Mouse (Mus musculus): ENCODE measurements at regions not wholly inside any gene's neighbourhood (a gene's known extent, or its start where the extent isn't known, plus 50 kb on each side); places are given as distances from the start of the nearest gene placed in this dataset.

- no peaks in the 10 kb centered on the region for H3K9me3 ChIP-seq (replicated peaks; ENCODE audit: insufficient read depth, low read length)
- no peaks in the 10 kb centered on the region for H3K36me3 ChIP-seq (ENCODE audit: control insufficient read depth in 1 of 2, insufficient read depth in 2 of 2, low read length in 2 of 2)
- H3K4me3 ChIP-seq (ENCODE audit: control insufficient read depth in 1 of 2, insufficient read depth in 1 of 2, low read depth in 2 of 2, low read length in 2 of 2), result no peak overlapping the region
- no peaks in the 10 kb centered on the region for H3K79me2 ChIP-seq (ENCODE audit: control insufficient read depth, insufficient read depth, low read length, poor library complexity)
- TF ChIP-seq NELFE (IDR thresholded peaks at IDR 0.05; ENCODE audit: low read depth, low read length), result no peak
- no peak for TF ChIP-seq CHD2 (IDR thresholded peaks at IDR 0.05; ENCODE audit: low read length)
- TF ChIP-seq BHLHE40 (IDR thresholded peaks at IDR 0.05; ENCODE audit: borderline replicate concordance, low read depth, low read length), result no peak
- TF ChIP-seq MYC (IDR thresholded peaks at IDR 0.05; ENCODE audit: low read depth, low read length), result no peak
- no peak for TF ChIP-seq JUND (IDR thresholded peaks at IDR 0.05; ENCODE audit: low read depth, low read length)
- TF ChIP-seq MAFK (IDR thresholded peaks at IDR 0.05; ENCODE audit: borderline replicate concordance, low read depth, low read length), result no peak
- TF ChIP-seq EP300 (IDR thresholded peaks at IDR 0.05; ENCODE audit: low read depth in 1 of 2, low read length in 2 of 2), result no peak
- no peak for TF ChIP-seq ZC3H11A (IDR thresholded peaks at IDR 0.05; ENCODE audit: low read depth, low read length)
- no peak for TF ChIP-seq CTCF (IDR thresholded peaks at IDR 0.05 in 2 of 3, conservative IDR thresholded peaks at IDR 0.05 in 1 of 3; ENCODE audit: control insufficient read depth in 1 of 3, insufficient read depth in 1 of 3, low read depth in 2 of 3, low read length in 3 of 3, poor library complexity in 1 of 3, severe bottlenecking in 1 of 3)
- no peak for TF ChIP-seq TBP (IDR thresholded peaks at IDR 0.05; ENCODE audit: low read depth, low read length)
- no peak for TF ChIP-seq TCF12 (IDR thresholded peaks at IDR 0.05; ENCODE audit: low read depth, low read length)
- no peak overlapping the region for H3K27ac ChIP-seq (ENCODE audit: control insufficient read depth, low read depth, low read length)
- no peak overlapping the region for H3K9ac ChIP-seq (ENCODE audit: control insufficient read depth, low read depth, low read length, poor library complexity, severe bottlenecking)
- H3K27me3 ChIP-seq (ENCODE audit: control insufficient read depth in 1 of 2, insufficient read depth in 2 of 2, low read length in 2 of 2), result no peaks in the 10 kb centered on the region
- DNase-seq (ENCODE audit: low read depth, low spot score), result no peak
- no peaks in the 10 kb centered on the region for H3K4me1 ChIP-seq (ENCODE audit: control insufficient read depth in 1 of 2, insufficient read depth in 2 of 2, low read length in 2 of 2)
These were observed 230.7 kb upstream of the Gm21798 start for GRCm38 (mm10) chr15:64586776-64587175.

DNA sequence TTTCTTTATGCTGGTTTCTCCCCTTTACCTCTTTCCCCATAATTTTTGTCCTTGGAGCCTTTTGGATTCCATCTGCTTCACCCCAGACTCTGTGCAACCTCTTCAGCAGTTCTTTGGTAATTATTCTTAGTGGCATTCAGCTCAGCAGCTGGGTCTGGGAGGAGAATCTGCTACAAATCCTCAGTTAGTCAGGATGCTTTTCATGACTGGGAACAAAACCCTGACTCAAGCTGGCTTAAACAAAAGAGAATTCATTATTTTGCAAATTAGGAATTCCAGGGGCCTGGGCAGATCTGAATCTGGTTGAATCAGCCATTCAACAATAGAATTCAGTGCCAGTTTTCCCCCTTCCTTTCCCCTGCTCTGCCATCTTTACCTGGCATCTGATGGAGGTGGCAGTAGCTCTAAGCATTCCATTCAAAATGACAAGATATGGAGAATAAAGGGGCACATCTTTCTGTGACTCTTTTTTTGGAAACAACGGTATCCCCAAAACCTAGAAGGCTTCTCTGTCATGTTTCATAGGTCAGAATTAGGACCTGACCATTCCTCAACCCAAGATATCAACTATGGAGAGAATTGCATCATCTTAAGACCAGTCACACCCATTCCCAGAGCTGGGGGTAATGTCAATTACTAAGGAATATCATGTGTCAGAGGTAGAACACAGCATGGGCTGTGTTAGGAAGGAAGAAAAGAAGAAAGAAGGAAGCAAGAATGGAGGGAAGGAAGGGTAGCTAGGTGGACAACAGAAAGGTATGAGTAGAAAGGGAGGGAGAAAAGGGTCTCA is 227.2 kb upstream of the Gm21798 start:
- Histone ChIP-seq H3K9me3 (replicated peaks; ENCODE audit: insufficient read depth, low read length) (no peaks in the 10 kb centered on the region), H3K4me3 (ENCODE audit: control insufficient read depth in 1 of 2, insufficient read depth in 1 of 2, low read depth in 2 of 2, low read length in 2 of 2) (no peak overlapping the region), H3K9ac (ENCODE audit: control insufficient read depth, low read depth, low read length, poor library complexity, severe bottlenecking) (no peak overlapping the region), H3K27ac (ENCODE audit: control insufficient read depth, low read depth, low read length) (no peak overlapping the region), H3K79me2 (ENCODE audit: control insufficient read depth, insufficient read depth, low read length, poor library complexity) (no peaks in the 10 kb centered on the region), H3K27me3 (ENCODE audit: control insufficient read depth in 1 of 2, insufficient read depth in 2 of 2, low read length in 2 of 2) (no peaks in the 10 kb centered on the region), H3K36me3 (ENCODE audit: control insufficient read depth in 1 of 2, insufficient read depth in 2 of 2, low read length in 2 of 2) (no peaks in the 10 kb centered on the region), H3K4me1 (ENCODE audit: control insufficient read depth in 1 of 2, insufficient read depth in 2 of 2, low read length in 2 of 2) (no peaks in the 10 kb centered on the region)
- DNase-seq (ENCODE audit: low read depth, low spot score), result no peak
- TF ChIP-seq MYC (IDR thresholded peaks at IDR 0.05; ENCODE audit: low read depth, low read length) (no peak), CHD2 (IDR thresholded peaks at IDR 0.05; ENCODE audit: low read length) (no peak), TBP (IDR thresholded peaks at IDR 0.05; ENCODE audit: low read depth, low read length) (no peak), UBTF (IDR thresholded peaks at IDR 0.05; ENCODE audit: borderline replicate concordance, insufficient read depth, low read depth, low read length) (no peak), E2F4 (IDR thresholded peaks at IDR 0.05; ENCODE audit: borderline replicate concordance, low read depth, low read length) (no peak), KAT2A (conservative IDR thresholded peaks at IDR 0.05; ENCODE audit: low read depth, low read length) (no peak), HCFC1 (IDR thresholded peaks at IDR 0.05; ENCODE audit: low read depth, low read length) (no peak), POLR2AphosphoS5 (IDR thresholded peaks at IDR 0.05; ENCODE audit: borderline replicate concordance, low read depth, low read length) (no peak), RAD21 (IDR thresholded peaks at IDR 0.05; ENCODE audit: low read depth, low read length) (no peak), SMC3 (IDR thresholded peaks at IDR 0.05; ENCODE audit: low read depth, low read length) (no peak)

Measured in MEL (cell line).